Mouse (Mus musculus) liver, embryonic 14.5 days (tissue): Measurements from ENCODE around the gene Mpp5.

Experiments used
- CTCF ChIP-seq: IDR thresholded peaks from 2 replicates; pipeline ENCODE4 v1.5.1; 2016; ENCODE audit warnings: antibody characterized with exemption, low read depth, control low read depth
- EP300 ChIP-seq: IDR thresholded peaks from 2 replicates; pipeline ENCODE4 v1.6.1; 2016; ENCODE audit warnings: antibody characterized with exemption, low read depth

GRCm38 (mm10) chr12:78761979-78762378 is 13.3 kb downstream of the Mpp5 start:
- no peak for TF ChIP-seq CTCF
- no peak for TF ChIP-seq EP300
